Comparison of ENCODE assay signal across 8 mouse cellular contexts in genomic region chr15:79027291-79028205, GRCm38 (mm10). TPM values are rescaled to one million over a fixed set of nuclear protein-coding genes. Genes with fewer than 3 reads are reported as not detected.
A peak's percentile ranks its signal among the peaks of the same experiment; 100 is the strongest.
DNase-seq lines count a peak whose midpoint lies in the region; ATAC-seq and TF ChIP-seq lines count a peak whose summit lies in the region.

No protein-coding gene starts in this region.

- H3K27ac ChIP-seq in embryonic facial prominence, embryonic 10.5 days (replicated peaks): peak overlapping the region; percentile 100
- H3K27ac ChIP-seq in midbrain, postnatal 0 days (ENCODE audit: low read depth, low read length): peak overlapping the region; percentile 88

- peaks cover 76% of the 10 kb centered on the region for H3K4me1 ChIP-seq in embryonic facial prominence, embryonic 10.5 days
- peaks cover 10% of the 10 kb centered on the region for H3K4me1 ChIP-seq in midbrain, postnatal 0 days (ENCODE audit: insufficient read depth, low read length)

- TF ChIP-seq CTCF in midbrain, postnatal 0 days (IDR thresholded peaks at IDR 0.05): no peak

- H3K9ac ChIP-seq in midbrain, postnatal 0 days (replicated peaks; ENCODE audit: low read length, poor library complexity, severe bottlenecking): peak overlapping the region; percentile 95

- no peaks in the 10 kb centered on the region for H3K9me3 ChIP-seq in embryonic facial prominence, embryonic 10.5 days
- no peaks in the 10 kb centered on the region for H3K9me3 ChIP-seq in midbrain, postnatal 0 days (ENCODE audit: low read length)

- DNase-seq in 3134 (ENCODE audit: extremely low read depth, insufficient read length, low spot score): peak; percentile 69
- peak; percentile 39 for DNase-seq in CD4-positive helper T cell, adult 2 months (ENCODE audit: low read depth, low spot score)
- DNase-seq in embryonic facial prominence, embryonic 10.5 days (ENCODE audit: low spot score): peak; percentile 65
- peak; percentile 54 to 66 for DNase-seq in heart, postnatal 14 days
- DNase-seq in kidney, postnatal 4 days: peak; percentile 66 to 77
- DNase-seq in midbrain, postnatal 0 days (ENCODE audit: low spot score): no peak
- no peak for DNase-seq in layer of hippocampus, postnatal 25 days (ENCODE audit: extremely low spot score in 1 of 2, low spot score in 1 of 2)
- no peak for DNase-seq in spleen, postnatal 36 days (ENCODE audit: low spot score in 2 of 2)

- peak overlapping the region; percentile 84 for H3K4me3 ChIP-seq in embryonic facial prominence, embryonic 10.5 days
- H3K4me3 ChIP-seq in midbrain, postnatal 0 days (ENCODE audit: low read depth, low read length): peak overlapping the region; percentile 74

- no peaks in the 10 kb centered on the region for H3K36me3 ChIP-seq in embryonic facial prominence, embryonic 10.5 days (replicated peaks)
- no peaks in the 10 kb centered on the region for H3K36me3 ChIP-seq in midbrain, postnatal 0 days (ENCODE audit: insufficient read depth, low read length)

- intact Hi-C loops in heart, postnatal 14 days (cut with DNase I): no loop called here

- H3K4me2 ChIP-seq in midbrain, postnatal 0 days (ENCODE audit: low read depth, low read length, poor library complexity, severe bottlenecking): peak overlapping the region; percentile 97

- no peak for ATAC-seq in midbrain, postnatal 0 days (ENCODE audit: low FRiP score)

- peaks cover 32% of the 10 kb centered on the region for H3K27me3 ChIP-seq in embryonic facial prominence, embryonic 10.5 days (replicated peaks; ENCODE audit: low read depth, poor library complexity, severe bottlenecking)
- no peaks in the 10 kb centered on the region for H3K27me3 ChIP-seq in midbrain, postnatal 0 days (ENCODE audit: insufficient read depth, low read length)

- 6% methylated on average over 46 of the region's 46 CpGs for WGBS in embryonic facial prominence, embryonic 10.5 days
- WGBS in midbrain, postnatal 0 days: 7% methylated on average over 37 of the region's 46 CpGs

RNA-seq across cellular contexts. Expression of gene H1f0, which starts 0.7 kb away (rescaled TPM):
- polyA plus RNA-seq in embryonic facial prominence, embryonic 10.5 days (2016; fragmentation: Nextera tagmentation; extraction: Ambion mirVana): 371 and 392 TPM in 2 replicates
- total RNA-seq in heart, postnatal 14 days (2021): 100 to 1,000 TPM; 104 to 128 TPM
- total RNA-seq in midbrain, postnatal 0 days (2014; rRNA removed): 132 and 136 TPM in 2 replicates
- polyA plus RNA-seq in midbrain, postnatal 0 days (2015; fragmentation: Nextera tagmentation; extraction: Ambion mirVana): 135 and 144 TPM in 2 replicates
- 100 to 1,000 TPM; 101 to 108 TPM for total RNA-seq in layer of hippocampus, postnatal 25 days (2021)

RNA-seq across cellular contexts. Expression of gene Galr3, which starts 14.1 kb away (rescaled TPM):
- not detected in 2 replicates for polyA plus RNA-seq in embryonic facial prominence, embryonic 10.5 days (2016; fragmentation: Nextera tagmentation; extraction: Ambion mirVana)
- not detected for total RNA-seq in heart, postnatal 14 days (2021)
- 3.3 and 3.9 TPM in 2 replicates for total RNA-seq in midbrain, postnatal 0 days (2014; rRNA removed)
- polyA plus RNA-seq in midbrain, postnatal 0 days (2015; fragmentation: Nextera tagmentation; extraction: Ambion mirVana): 0.25 and 0.32 TPM in 2 replicates
- total RNA-seq in layer of hippocampus, postnatal 25 days (2021): not detected

RNA-seq across cellular contexts. Expression of gene Ankrd54, which starts 35.1 kb away (rescaled TPM):
- polyA plus RNA-seq in embryonic facial prominence, embryonic 10.5 days (2016; fragmentation: Nextera tagmentation; extraction: Ambion mirVana): 57.7 and 61.8 TPM in 2 replicates
- total RNA-seq in heart, postnatal 14 days (2021): 1 to 10 TPM; 8.7 to 9.4 TPM
- total RNA-seq in midbrain, postnatal 0 days (2014; rRNA removed): 53.5 and 57.5 TPM in 2 replicates
- polyA plus RNA-seq in midbrain, postnatal 0 days (2015; fragmentation: Nextera tagmentation; extraction: Ambion mirVana): 44.5 and 45.5 TPM in 2 replicates
- 10 to 100 TPM; 17.2 to 17.3 TPM for total RNA-seq in layer of hippocampus, postnatal 25 days (2021)

RNA-seq across cellular contexts. Expression of gene Eif3l, which starts 47.4 kb away (rescaled TPM):
- polyA plus RNA-seq in embryonic facial prominence, embryonic 10.5 days (2016; fragmentation: Nextera tagmentation; extraction: Ambion mirVana): 280 and 287 TPM in 2 replicates
- 10 to 100 TPM; 73.8 to 81.1 TPM for total RNA-seq in heart, postnatal 14 days (2021)
- total RNA-seq in midbrain, postnatal 0 days (2014; rRNA removed): 197 and 205 TPM in 2 replicates
- 160 and 168 TPM in 2 replicates for polyA plus RNA-seq in midbrain, postnatal 0 days (2015; fragmentation: Nextera tagmentation; extraction: Ambion mirVana)
- total RNA-seq in layer of hippocampus, postnatal 25 days (2021): 10 to 100 TPM; 71.9 to 74.9 TPM

Comparison
In these comparisons a context has a peak if more than half of its experiments do, and no peak if none do; other contexts are left out.
1. DNase-seq: peak in 3134 (single experiment), CD4-positive helper T cell, adult 2 months (single experiment), embryonic facial prominence, embryonic 10.5 days (single experiment), heart, postnatal 14 days (2 of 2) and kidney, postnatal 4 days (2 of 2); none in midbrain, postnatal 0 days (single experiment), layer of hippocampus, postnatal 25 days (0 of 2) and spleen, postnatal 36 days (0 of 2).